In genomic region chr17:93261206-93261504, GRCm38 (mm10) we compare ENCODE assay signal across 15 mouse cellular contexts.
DNase-seq lines count a peak whose midpoint lies in the region; ATAC-seq lines count a peak whose summit lies in the region.
"Had no signal": no experiment of that assay in that cellular context is flagged by ENCODE, and none has a peak within 500 bp of the region (broad histone marks: within the 10 kb centered on the region; RNA-seq: fewer than 3 reads in every experiment).

No protein-coding gene starts in this region.

- WGBS in forebrain, embryonic 12.5 days, result 42% methylated on average over 1 of the region's 1 CpGs
- 18% methylated on average over 1 of the region's 1 CpGs for WGBS in forebrain, embryonic 15.5 days
- WGBS in hindbrain, embryonic 15.5 days, result 78% methylated on average over 1 of the region's 1 CpGs
- WGBS in midbrain, embryonic 15.5 days, result 33% methylated on average over 1 of the region's 1 CpGs

- no peak for DNase-seq in kidney, postnatal 10 days
- no peak for DNase-seq in gastrocnemius, postnatal 14 days
- DNase-seq in urinary bladder, postnatal 10 days (ENCODE audit: low spot score), result no peak
- DNase-seq in urinary bladder, postnatal 14 days (ENCODE audit: low spot score), result no peak
- DNase-seq: cerebellum, adult 2 months; heart, adult 11 months; spleen, adult 18-20 months; thymus, postnatal 25 days had no signal

- no peak overlapping the region for H3K9ac ChIP-seq in forebrain, embryonic 12.5 days
- no peak overlapping the region for H3K9ac ChIP-seq in forebrain, embryonic 15.5 days (replicated peaks)
- H3K9ac ChIP-seq in hindbrain, embryonic 15.5 days, result no peak overlapping the region
- no peak overlapping the region for H3K9ac ChIP-seq in midbrain, embryonic 15.5 days
- H3K9ac ChIP-seq: heart, embryonic 13.5 days; limb, embryonic 15.5 days had no signal

- intact Hi-C loops in gastrocnemius, postnatal 14 days (cut with DNase I; ENCODE audit: low total_unique reads), result no loop called here

- no peak overlapping the region for H3K4me3 ChIP-seq in forebrain, embryonic 12.5 days (replicated peaks)
- no peak overlapping the region for H3K4me3 ChIP-seq in forebrain, embryonic 15.5 days
- H3K4me3 ChIP-seq in hindbrain, embryonic 15.5 days, result no peak overlapping the region
- H3K4me3 ChIP-seq in midbrain, embryonic 15.5 days, result no peak overlapping the region
- H3K4me3 ChIP-seq: heart, embryonic 13.5 days; limb, embryonic 15.5 days had no signal

- H3K4me1 ChIP-seq in forebrain, embryonic 12.5 days, result peaks cover 14% of the 10 kb centered on the region
- H3K4me1 ChIP-seq in forebrain, embryonic 15.5 days, result peaks cover 18% of the 10 kb centered on the region
- H3K4me1 ChIP-seq in hindbrain, embryonic 15.5 days (replicated peaks), result peaks cover 9% of the 10 kb centered on the region
- H3K4me1 ChIP-seq in midbrain, embryonic 15.5 days, result peaks cover 6% of the 10 kb centered on the region
- H3K4me1 ChIP-seq: heart, embryonic 13.5 days; limb, embryonic 15.5 days had no signal

- H3K27ac ChIP-seq in forebrain, embryonic 12.5 days, result peak overlapping the region; percentile 85
- peak overlapping the region; percentile 46 for H3K27ac ChIP-seq in forebrain, embryonic 15.5 days (replicated peaks)
- H3K27ac ChIP-seq in hindbrain, embryonic 15.5 days (replicated peaks), result no peak overlapping the region
- H3K27ac ChIP-seq in midbrain, embryonic 15.5 days, result no peak overlapping the region
- H3K27ac ChIP-seq: heart, embryonic 13.5 days; limb, embryonic 15.5 days had no signal

- no peaks in the 10 kb centered on the region for H3K36me3 ChIP-seq in forebrain, embryonic 12.5 days (replicated peaks)
- H3K36me3 ChIP-seq in forebrain, embryonic 15.5 days, result no peaks in the 10 kb centered on the region
- H3K36me3 ChIP-seq in hindbrain, embryonic 15.5 days, result no peaks in the 10 kb centered on the region
- H3K36me3 ChIP-seq in midbrain, embryonic 15.5 days (replicated peaks), result no peaks in the 10 kb centered on the region
- H3K36me3 ChIP-seq: heart, embryonic 13.5 days; limb, embryonic 15.5 days had no signal

- no peaks in the 10 kb centered on the region for H3K27me3 ChIP-seq in forebrain, embryonic 12.5 days
- no peaks in the 10 kb centered on the region for H3K27me3 ChIP-seq in forebrain, embryonic 15.5 days
- no peaks in the 10 kb centered on the region for H3K27me3 ChIP-seq in hindbrain, embryonic 15.5 days
- H3K27me3 ChIP-seq in midbrain, embryonic 15.5 days (replicated peaks), result no peaks in the 10 kb centered on the region
- H3K27me3 ChIP-seq: heart, embryonic 13.5 days; limb, embryonic 15.5 days had no signal

- ATAC-seq in forebrain, embryonic 12.5 days (ENCODE audit: low FRiP score), result peak; percentile 84
- peak; percentile 81 for ATAC-seq in forebrain, embryonic 15.5 days (replicated peaks)
- ATAC-seq in hindbrain, embryonic 15.5 days (ENCODE audit: low FRiP score, low read depth), result peak; percentile 30; the same call in 1 of the 2 replicates
- ATAC-seq in midbrain, embryonic 15.5 days (replicated peaks), result peak; percentile 81
- ATAC-seq: lung, postnatal 0 days had no signal

- H3K4me2 ChIP-seq in forebrain, embryonic 12.5 days, result no peak overlapping the region
- H3K4me2 ChIP-seq in forebrain, embryonic 15.5 days (replicated peaks), result no peak overlapping the region
- H3K4me2 ChIP-seq in hindbrain, embryonic 15.5 days, result no peak overlapping the region
- H3K4me2 ChIP-seq in midbrain, embryonic 15.5 days, result no peak overlapping the region
- H3K4me2 ChIP-seq: heart, embryonic 13.5 days; limb, embryonic 15.5 days had no signal

- H3K9me3 ChIP-seq in forebrain, embryonic 12.5 days, result no peaks in the 10 kb centered on the region
- no peaks in the 10 kb centered on the region for H3K9me3 ChIP-seq in forebrain, embryonic 15.5 days
- H3K9me3 ChIP-seq in hindbrain, embryonic 15.5 days, result no peaks in the 10 kb centered on the region
- H3K9me3 ChIP-seq in midbrain, embryonic 15.5 days, result no peaks in the 10 kb centered on the region
- H3K9me3 ChIP-seq: heart, embryonic 13.5 days; limb, embryonic 15.5 days had no signal

Comparison
In these comparisons a context has a peak if more than half of its experiments do, and no peak if none do; other contexts are left out.
1. ATAC-seq: peak in every context shown above with its lines; median percentile 84 in forebrain, embryonic 12.5 days; 81 in forebrain, embryonic 15.5 days; 81 in midbrain, embryonic 15.5 days; 30 in hindbrain, embryonic 15.5 days.
2. H3K27ac ChIP-seq: peak in forebrain, embryonic 12.5 days (single experiment) and forebrain, embryonic 15.5 days (single experiment); none in hindbrain, embryonic 15.5 days (single experiment) and midbrain, embryonic 15.5 days (single experiment).